ENCODE assay signal across 8 mouse cellular contexts in the genomic region with DNA sequence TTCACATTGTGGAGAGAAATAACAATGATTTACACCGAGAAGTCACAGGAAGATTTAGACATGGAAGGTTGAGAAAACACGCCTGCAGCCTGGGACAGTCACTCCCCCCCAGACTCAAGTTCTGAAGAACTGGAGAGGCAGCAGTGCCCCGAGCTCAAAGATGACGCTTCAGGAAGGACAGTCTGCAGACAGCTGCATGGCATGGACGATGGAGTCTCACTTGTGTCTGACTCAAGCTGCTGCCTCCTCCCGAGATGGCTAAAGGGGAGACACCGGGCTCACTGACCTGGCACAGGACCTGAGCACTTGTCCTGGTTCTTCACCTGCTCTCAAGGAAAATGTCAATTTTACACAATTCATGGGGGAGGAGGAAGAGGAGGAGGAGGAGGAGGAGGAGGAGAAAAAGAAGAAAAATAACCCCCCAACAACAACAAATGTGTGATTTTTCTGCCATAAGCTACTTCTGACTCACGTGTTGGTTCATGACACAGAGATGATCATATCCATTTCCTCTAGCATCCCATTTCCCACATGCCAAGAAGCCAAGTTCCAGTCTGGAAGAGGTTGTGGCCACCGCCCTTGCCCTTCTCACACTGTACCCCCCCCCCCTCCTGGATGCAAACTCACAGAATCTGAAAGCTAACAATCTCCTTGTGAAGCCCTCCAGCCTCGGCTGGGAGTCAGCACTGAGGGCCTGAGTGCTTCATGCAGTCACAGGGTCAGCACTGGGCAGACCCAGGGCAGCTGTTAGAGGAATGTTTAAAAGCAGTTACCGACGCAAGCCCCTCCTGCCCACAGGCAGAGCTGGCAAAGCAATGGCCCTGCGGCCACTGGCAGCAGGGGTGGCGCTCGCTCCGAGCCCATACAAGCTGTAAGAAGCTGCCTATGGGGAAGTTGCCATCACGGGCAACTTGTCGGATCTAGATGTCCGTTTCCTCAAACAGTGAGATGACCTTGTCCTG. TPM values are rescaled to one million over a fixed set of nuclear protein-coding genes. Genes with fewer than 3 reads are reported as not detected.
DNase-seq lines count a peak whose midpoint lies in the region; ATAC-seq and TF ChIP-seq lines count a peak whose summit lies in the region.

No protein-coding gene starts in this region.

- peaks cover 76% of the 10 kb centered on the region for H3K36me3 ChIP-seq in megakaryocyte, embryonic 14.5 days (replicated peaks; ENCODE audit: low read length)
- peaks cover 31% of the 10 kb centered on the region for H3K36me3 ChIP-seq in limb, embryonic 13.5 days
- H3K36me3 ChIP-seq in stomach, postnatal 0 days (ENCODE audit: control insufficient read depth, insufficient read depth, low read length) = no peaks in the 10 kb centered on the region

- intact Hi-C loops in gastrocnemius, adult 2 months (cut with DNase I) = no loop called here

- H3K9ac ChIP-seq in limb, embryonic 13.5 days = 0 out of 2 replicates have a peak overlapping the region, but pooled peaks have one; percentile 39
- peak overlapping the region; percentile 57; the same call in 1 of the 2 replicates for H3K9ac ChIP-seq in stomach, postnatal 0 days (ENCODE audit: low read length)

- peak overlapping the region; percentile 53 for H3K4me3 ChIP-seq in gastrocnemius, adult 2 months
- peak overlapping the region; percentile 88 for H3K4me3 ChIP-seq in megakaryocyte, embryonic 14.5 days (replicated peaks)
- peak overlapping the region; percentile 17; the same call in 1 of the 2 replicates for H3K4me3 ChIP-seq in limb, embryonic 13.5 days
- no peak overlapping the region for H3K4me3 ChIP-seq in stomach, postnatal 0 days (ENCODE audit: low read depth, low read length)

- no peaks in the 10 kb centered on the region for H3K27me3 ChIP-seq in megakaryocyte, embryonic 14.5 days (replicated peaks)
- H3K27me3 ChIP-seq in limb, embryonic 13.5 days = no peaks in the 10 kb centered on the region
- H3K27me3 ChIP-seq in stomach, postnatal 0 days (ENCODE audit: control insufficient read depth, insufficient read depth, low read length) = no peaks in the 10 kb centered on the region

- no peak for TF ChIP-seq EP300 in stomach, postnatal 0 days (optimal IDR thresholded peaks at IDR 0.05)

- no peak for ATAC-seq in megakaryocyte, adult 5-6 weeks (ENCODE audit: poor library complexity, severe bottlenecking)
- ATAC-seq in limb, embryonic 13.5 days (ENCODE audit: low FRiP score, low read depth) = no peak
- ATAC-seq in stomach, postnatal 0 days (ENCODE audit: low FRiP score, low TSS enrichment) = no peak

- H3K9me3 ChIP-seq in megakaryocyte, embryonic 14.5 days = peaks cover 10% of the 10 kb centered on the region
- 0 out of 2 replicates have a peak, but pooled peaks cover 5% of the 10 kb centered on the region for H3K9me3 ChIP-seq in limb, embryonic 13.5 days
- H3K9me3 ChIP-seq in stomach, postnatal 0 days (ENCODE audit: control insufficient read depth, low read length) = no peaks in the 10 kb centered on the region

- WGBS in limb, embryonic 13.5 days = 66% methylated on average over 19 of the region's 19 CpGs
- 66% methylated on average over 19 of the region's 19 CpGs for WGBS in stomach, postnatal 0 days

- no peak for TF ChIP-seq CTCF in gastrocnemius, adult 2 months (IDR thresholded peaks at IDR 0.05)
- no peak for TF ChIP-seq CTCF in stomach, postnatal 0 days (IDR thresholded peaks at IDR 0.05; ENCODE audit: low read depth)

- H3K4me1 ChIP-seq in megakaryocyte, embryonic 14.5 days = peaks cover 99% of the 10 kb centered on the region
- peaks cover 56% of the 10 kb centered on the region for H3K4me1 ChIP-seq in limb, embryonic 13.5 days
- H3K4me1 ChIP-seq in stomach, postnatal 0 days (replicated peaks; ENCODE audit: control insufficient read depth, insufficient read depth) = peaks cover 14% of the 10 kb centered on the region

- peak overlapping the region; percentile 81 for H3K27ac ChIP-seq in gastrocnemius, adult 2 months
- peak overlapping the region; percentile 80 for H3K27ac ChIP-seq in limb, embryonic 13.5 days
- H3K27ac ChIP-seq in stomach, postnatal 0 days (replicated peaks) = peak overlapping the region; percentile 87

- no peak for DNase-seq in gastrocnemius, adult 2 months
- no peak for DNase-seq in gastrocnemius, adult 18-20 months (ENCODE audit: low spot score)
- DNase-seq in stomach, postnatal 0 days (ENCODE audit: low spot score) = no peak
- DNase-seq in layer of hippocampus, postnatal 10 days (ENCODE audit: low spot score in 2 of 2) = no peak
- DNase-seq in spleen, adult 18-20 months = no peak

- H3K4me2 ChIP-seq in limb, embryonic 13.5 days (replicated peaks) = peak overlapping the region; percentile 53
- H3K4me2 ChIP-seq in stomach, postnatal 0 days (replicated peaks; ENCODE audit: low read depth) = no peak overlapping the region

RNA-seq across cellular contexts. Expression of gene Coro1c, which starts 34.2 kb away (rescaled TPM):
- total RNA-seq in gastrocnemius, adult 2 months (2021) = 10 to 100 TPM in 1 of 2 experiments, 1 to 10 TPM in 1; 7.8 to 11.8 TPM
- total RNA-seq in gastrocnemius, adult 18-20 months (2021) = 10 to 100 TPM in 1 of 2 experiments, 1 to 10 TPM in 1; 8.9 to 12.7 TPM
- polyA plus RNA-seq in megakaryocyte, embryonic 14.5 days (2012; ENCODE audit: insufficient read depth, low replicate concordance) = 132 and 208 TPM in 2 replicates
- total RNA-seq in megakaryocyte, adult 5-6 weeks (2015) = 93.2 and 103 TPM in 2 replicates
- 141 and 145 TPM in 2 replicates for total RNA-seq in megakaryocyte, adult 5-6 weeks (2017)
- polyA plus RNA-seq in limb, embryonic 13.5 days (2015; fragmentation: Nextera tagmentation; extraction: Ambion mirVana) = 83.1 and 90.2 TPM in 2 replicates
- 91.6 and 93.6 TPM in 2 replicates for polyA plus RNA-seq in stomach, postnatal 0 days (2015; fragmentation: Nextera tagmentation; extraction: Ambion mirVana)
- total RNA-seq in layer of hippocampus, postnatal 10 days (2021) = 100 to 1,000 TPM; 104 TPM

RNA-seq across cellular contexts. Expression of gene Selplg, which starts 41.9 kb away (rescaled TPM):
- total RNA-seq in gastrocnemius, adult 2 months (2021) = 1 to 10 TPM in 1 of 2 experiments, under 1 TPM in 1; 0.89 to 1.3 TPM
- under 1 TPM; 0.85 to 0.87 TPM for total RNA-seq in gastrocnemius, adult 18-20 months (2021)
- 39.4 and 167 TPM in 2 replicates for polyA plus RNA-seq in megakaryocyte, embryonic 14.5 days (2012; ENCODE audit: insufficient read depth, low replicate concordance)
- 718 and 733 TPM in 2 replicates for total RNA-seq in megakaryocyte, adult 5-6 weeks (2015)
- 291 and 312 TPM in 2 replicates for total RNA-seq in megakaryocyte, adult 5-6 weeks (2017)
- 2.5 TPM in 2 replicates for polyA plus RNA-seq in limb, embryonic 13.5 days (2015; fragmentation: Nextera tagmentation; extraction: Ambion mirVana)
- polyA plus RNA-seq in stomach, postnatal 0 days (2015; fragmentation: Nextera tagmentation; extraction: Ambion mirVana) = 2.0 and 2.6 TPM in 2 replicates
- total RNA-seq in layer of hippocampus, postnatal 10 days (2021) = 10 to 100 TPM; 12.1 to 12.9 TPM

Comparison
In these comparisons a context has a peak if more than half of its experiments do, and no peak if none do; other contexts are left out.
1. RNA of gene Coro1c, which starts 34.2 kb away (total RNA-seq): 93.2 to 145 TPM in megakaryocyte, adult 5-6 weeks and 104 TPM in layer of hippocampus, postnatal 10 days; 8.9 to 12.7 TPM in gastrocnemius, adult 18-20 months and 7.8 to 11.8 TPM in gastrocnemius, adult 2 months; every median in the first group is over 4 times any median in the second.
2. RNA of gene Selplg, which starts 41.9 kb away (total RNA-seq): 291 to 733 TPM in megakaryocyte, adult 5-6 weeks; 12.1 to 12.9 TPM in layer of hippocampus, postnatal 10 days, 0.89 to 1.3 TPM in gastrocnemius, adult 2 months and 0.85 to 0.87 TPM in gastrocnemius, adult 18-20 months; every median in the first group is over 10 times any median in the second.
3. Peak in every context shown above with its lines, with median percentiles within 50 percentile points of each other: H3K27ac ChIP-seq.